ENCODE assay signal across 8 mouse cellular contexts in the genomic region with DNA sequence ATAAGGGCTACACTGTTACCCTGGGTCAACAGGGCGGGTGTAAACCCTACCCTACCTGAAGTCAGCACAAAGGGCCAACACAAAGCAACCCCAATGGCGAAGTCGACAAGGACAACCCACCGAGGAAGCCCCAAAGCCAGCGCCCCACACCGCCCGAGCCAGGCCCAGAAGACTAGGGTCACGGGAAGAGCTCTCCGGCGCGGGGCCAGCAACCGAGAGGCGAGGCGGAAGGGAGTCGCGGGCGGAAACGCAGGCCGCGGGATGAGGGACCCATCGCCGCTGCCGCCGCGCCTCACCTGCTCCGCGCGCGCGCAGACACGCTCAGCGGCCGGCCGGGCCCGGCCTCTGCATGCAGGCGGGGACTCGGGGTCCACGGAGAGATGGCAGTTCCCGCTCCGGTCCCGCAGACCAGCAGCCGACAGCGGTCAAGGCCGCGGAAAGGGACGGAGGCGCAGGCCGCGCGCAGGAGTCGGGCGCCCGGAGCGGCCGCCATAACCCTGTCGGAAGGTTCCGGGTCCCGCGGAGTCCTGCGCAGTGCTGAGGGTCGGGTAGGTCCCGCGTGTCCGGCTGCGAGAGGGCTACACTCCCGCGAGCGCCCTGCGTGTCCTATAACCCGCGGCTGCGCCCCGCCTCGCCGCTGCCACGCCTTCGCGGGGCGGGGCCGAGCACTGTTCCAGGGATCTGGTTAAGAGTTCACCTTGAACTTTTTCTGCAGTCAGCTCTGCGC. TPM values are rescaled to one million over a fixed set of nuclear protein-coding genes. Genes with fewer than 3 reads are reported as not detected.
DNase-seq lines count a peak whose midpoint lies in the region; ATAC-seq and TF ChIP-seq lines count a peak whose summit lies in the region.

Gene Fdx1 (minus strand): TSS at position 582 of the 727 bp plus-strand sequence.

- peak; percentile 86 for DNase-seq in Muller cell, postnatal 12 days (ENCODE audit: inconsistent ontology term)
- peak; percentile 66 for DNase-seq in cerebellum, adult 9-10 months
- DNase-seq in frontal cortex, postnatal 25 days (ENCODE audit: low spot score in 2 of 2), result peak; percentile 20 to 44
- peak; percentile 62 to 64 for DNase-seq in left cerebral cortex, adult 2 months (ENCODE audit: extremely low spot score in 1 of 2, low spot score in 2 of 2)
- peak; percentile 61 to 64 for DNase-seq in right cerebral cortex, adult 2 months (ENCODE audit: low spot score in 2 of 2)
- peak; percentile 89 for DNase-seq in urinary bladder, postnatal 14 days (ENCODE audit: low spot score)

- peak within 1 kb of the TSS; percentile 57 for H3K4me2 ChIP-seq in hindbrain, embryonic 13.5 days

- H3K4me1 ChIP-seq in hindbrain, embryonic 13.5 days (replicated peaks), result peaks cover 21% of the 10 kb centered on the region

- H3K27me3 ChIP-seq in hindbrain, embryonic 13.5 days, result 0 out of 2 replicates have a peak, but pooled peaks cover 8% of the 10 kb centered on the region

- under 1% methylated on average over 78 of the region's 81 CpGs for WGBS in hindbrain, embryonic 13.5 days

- no peaks in the 10 kb centered on the region for H3K9me3 ChIP-seq in hindbrain, embryonic 13.5 days

- peak within 1 kb of the TSS; percentile 90 for H3K9ac ChIP-seq in hindbrain, embryonic 13.5 days

- no peak for TF ChIP-seq CTCF in left cerebral cortex, adult 2 months (IDR thresholded peaks at IDR 0.05)

- H3K4me3 ChIP-seq in hindbrain, embryonic 13.5 days, result peak within 1 kb of the TSS; percentile 76
- H3K4me3 ChIP-seq in left cerebral cortex, adult 2 months, result peak within 1 kb of the TSS; percentile 81

- intact Hi-C loops in left cerebral cortex, adult 2 months (cut with DNase I), result no loop called here

- H3K36me3 ChIP-seq in hindbrain, embryonic 13.5 days, result no peaks in the 10 kb centered on the region

- ATAC-seq in hindbrain, embryonic 13.5 days (ENCODE audit: low FRiP score), result peak; percentile 92
- peak; percentile 90 for ATAC-seq in megakaryocyte, adult 5-6 weeks (ENCODE audit: poor library complexity, severe bottlenecking)

- H3K27ac ChIP-seq in hindbrain, embryonic 13.5 days, result peak within 1 kb of the TSS; percentile 84
- peak within 1 kb of the TSS; percentile 87 for H3K27ac ChIP-seq in left cerebral cortex, adult 2 months

RNA-seq across cellular contexts. Expression of gene Fdx1, which starts in this region (rescaled TPM):
- polyA plus RNA-seq in hindbrain, embryonic 13.5 days (2015; fragmentation: Nextera tagmentation; extraction: Ambion mirVana), result 40.1 and 45.7 TPM in 2 replicates
- total RNA-seq in left cerebral cortex, adult 2 months (2021), result 10 to 100 TPM; 17.3 to 21.7 TPM
- total RNA-seq in megakaryocyte, adult 5-6 weeks (2015), result 9.5 and 12.1 TPM in 2 replicates
- total RNA-seq in megakaryocyte, adult 5-6 weeks (2017), result 3.2 and 3.5 TPM in 2 replicates

Comparison
In these comparisons a context has a peak if more than half of its experiments do, and no peak if none do; other contexts are left out.
1. Peak in every context shown above with its lines: DNase-seq, ATAC-seq, H3K4me3 ChIP-seq and H3K27ac ChIP-seq.
2. DNase-seq: peak in every context shown above with its lines; median percentile 89 in urinary bladder, postnatal 14 days; 86 in Muller cell, postnatal 12 days; 66 in cerebellum, adult 9-10 months; 63 in left cerebral cortex, adult 2 months; 62 in right cerebral cortex, adult 2 months; 32 in frontal cortex, postnatal 25 days.